Mouse (Mus musculus): ENCODE measurements at regions not wholly inside any gene's neighbourhood (a gene's known extent, or its start where the extent isn't known, plus 50 kb on each side); places are given as distances from the start of the nearest gene placed in this dataset.
A peak's percentile ranks its signal among the peaks of the same experiment; 100 is the strongest.

DNA sequence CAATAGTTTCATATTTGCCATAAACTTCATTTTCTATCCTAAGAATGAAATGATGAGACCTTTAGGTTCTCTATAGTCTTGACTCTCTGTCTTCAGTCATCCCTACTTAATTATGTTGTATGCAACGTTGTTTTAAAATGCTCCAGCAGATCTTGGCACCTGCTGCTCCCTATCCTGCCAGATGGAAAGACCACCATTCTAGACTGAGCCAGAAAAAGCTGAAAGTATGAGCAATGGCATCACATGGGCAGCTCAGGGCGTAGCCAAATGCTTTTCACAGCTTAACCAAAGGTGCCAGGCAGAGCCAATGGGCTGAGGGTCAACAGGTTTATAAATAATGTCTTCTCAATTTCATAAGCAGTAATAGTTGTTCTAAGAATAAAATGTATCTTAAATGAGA is 190.2 kb upstream of the Cdh20 start:
- no peak for DNase-seq (ENCODE audit: low read depth, low spot score)

- DNase-seq (ENCODE audit: low read depth, low spot score) = no peak
Measured at GRCm38 (mm10) chr1:104584123-104584522, 184.2 kb upstream of the Cdh20 start.

GRCm38 (mm10) chr1:104586985-104587384 is 181.3 kb upstream of the Cdh20 start:
- no peak for DNase-seq (ENCODE audit: low read depth, low spot score)

DNA sequence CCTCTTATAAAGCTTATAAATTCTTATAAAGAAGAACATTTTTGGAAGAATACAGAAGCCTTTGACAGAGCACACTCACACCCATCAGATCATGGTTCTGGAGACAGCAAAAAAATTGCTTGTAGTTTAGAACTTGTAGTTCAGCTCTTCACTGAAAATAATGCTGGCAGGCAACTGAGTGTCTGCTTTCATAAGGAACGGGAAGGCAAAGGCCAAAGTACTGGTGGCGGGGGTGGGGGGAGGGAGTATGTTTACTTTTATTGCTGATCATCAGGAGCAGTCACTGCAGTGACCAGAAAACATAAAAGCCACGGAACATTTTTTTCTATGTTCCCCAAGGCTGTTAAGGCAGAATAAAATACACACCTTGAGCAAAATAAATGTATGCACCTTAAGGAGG is 163.0 kb upstream of the Cdh20 start:
- no peak for DNase-seq (ENCODE audit: low read depth, low spot score)

DNA sequence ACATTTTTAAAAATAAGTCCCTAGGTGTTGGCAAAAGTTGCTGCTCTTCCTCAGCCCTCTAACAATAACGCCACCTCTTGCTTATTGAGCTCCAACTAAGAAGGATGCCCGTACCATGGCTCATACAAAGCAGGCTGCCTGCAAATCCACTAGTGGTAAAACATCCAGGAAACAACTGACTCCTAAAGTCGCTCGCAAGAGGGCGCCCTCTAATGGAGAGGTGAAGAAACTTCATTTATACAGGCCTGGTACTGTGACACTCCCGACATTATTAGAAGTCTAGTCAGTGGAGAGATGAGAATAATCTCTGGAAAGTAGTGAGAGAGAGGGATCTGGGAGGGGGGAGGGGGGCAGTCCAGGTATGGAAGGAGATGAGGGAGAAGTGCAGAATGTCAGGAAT is 158.9 kb upstream of the Cdh20 start:
- DNase-seq (ENCODE audit: low read depth, low spot score) = peak; percentile 8

DNA sequence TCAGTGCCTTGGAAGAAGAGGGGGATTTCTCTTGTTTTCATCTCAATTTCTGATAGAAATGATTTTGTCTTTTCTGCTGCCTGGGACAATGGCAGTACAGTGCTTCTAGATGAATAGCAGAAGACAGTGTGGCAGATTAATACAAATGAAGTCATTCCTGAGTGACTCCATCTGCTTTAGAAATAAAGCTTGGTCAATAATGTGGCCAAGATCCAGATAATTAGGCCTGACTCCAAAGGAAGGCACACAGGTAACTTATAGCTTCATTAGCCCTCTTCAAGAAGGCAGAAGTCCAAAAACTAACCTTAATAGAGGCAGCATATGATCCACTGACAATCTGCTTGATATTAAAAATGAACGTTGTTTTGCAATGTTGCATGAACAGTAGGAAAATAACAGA is 151.0 kb upstream of the Cdh20 start:
- no peak for DNase-seq (ENCODE audit: low read depth, low spot score)

- peak; percentile 13 for DNase-seq (ENCODE audit: low read depth, low spot score)
Measured at GRCm38 (mm10) chr1:104619805-104620375, 148.4 kb upstream of the Cdh20 start.

GRCm38 (mm10) chr1:104625528-104625927 is 142.8 kb upstream of the Cdh20 start:
- peak; percentile 37 for DNase-seq (ENCODE audit: low read depth, low spot score)

DNA sequence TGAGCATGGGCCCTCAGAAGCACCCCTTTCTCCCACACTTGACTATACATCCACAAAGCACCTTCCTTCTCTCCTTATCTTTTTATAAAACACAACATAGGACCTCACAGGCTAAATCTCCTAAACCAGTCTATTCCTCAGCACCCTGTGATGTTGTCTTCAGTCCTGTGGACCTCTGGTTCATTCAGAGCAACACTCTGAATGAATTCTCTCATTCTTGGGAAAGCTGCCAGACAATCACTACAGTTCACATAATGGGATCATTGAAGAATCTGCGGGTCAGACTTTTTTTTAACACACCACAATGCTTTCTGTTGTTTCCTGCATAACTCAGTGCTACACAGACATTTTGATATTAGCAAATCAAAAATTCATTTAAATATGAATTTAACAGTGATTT is 115.9 kb upstream of the Cdh20 start:
- peak; percentile 81 for DNase-seq (ENCODE audit: low read depth, low spot score)
